Mouse (Mus musculus): ENCODE measurements around the gene Dynlt1a.
"Not testable (repeated sequence)": the region's sequence is repeated elsewhere in the genome, so short reads cannot be mapped to it uniquely, and the experiment has no call there.

Gene Dynlt1a

GRCm38 (mm10) chr17:6283137-6283536 is 34.2 kb downstream of the Dynlt1a start:
- not testable (repeated sequence) for DNase-seq

GRCm38 (mm10) chr17:6280513-6280912 is 36.8 kb downstream of the Dynlt1a start:
- not testable (repeated sequence) for DNase-seq

DNA sequence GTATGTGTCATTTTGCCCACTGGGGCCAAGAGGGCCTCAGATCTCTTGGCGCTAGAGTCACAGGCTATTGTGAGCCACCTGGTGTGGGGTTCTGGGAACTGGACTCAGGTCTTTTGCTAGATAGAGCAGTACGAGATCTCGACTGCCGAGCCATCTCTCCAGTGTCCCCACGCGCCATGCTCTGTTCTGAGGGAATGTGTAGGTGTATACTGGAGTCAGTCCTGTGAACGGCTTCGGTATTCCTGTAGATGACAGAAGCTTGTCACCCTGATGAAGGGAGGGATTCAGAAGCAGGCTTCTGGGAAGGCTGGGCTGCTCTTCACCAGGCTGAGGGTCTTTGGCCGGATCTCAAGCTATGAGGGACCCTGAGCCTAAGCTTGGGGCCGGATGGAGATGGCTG is 37.5 kb downstream of the Dynlt1a start:
- not testable (repeated sequence) for DNase-seq

GRCm38 (mm10) chr17:6279205-6279604 is 38.1 kb downstream of the Dynlt1a start:
- DNase-seq: not testable (repeated sequence)

DNA sequence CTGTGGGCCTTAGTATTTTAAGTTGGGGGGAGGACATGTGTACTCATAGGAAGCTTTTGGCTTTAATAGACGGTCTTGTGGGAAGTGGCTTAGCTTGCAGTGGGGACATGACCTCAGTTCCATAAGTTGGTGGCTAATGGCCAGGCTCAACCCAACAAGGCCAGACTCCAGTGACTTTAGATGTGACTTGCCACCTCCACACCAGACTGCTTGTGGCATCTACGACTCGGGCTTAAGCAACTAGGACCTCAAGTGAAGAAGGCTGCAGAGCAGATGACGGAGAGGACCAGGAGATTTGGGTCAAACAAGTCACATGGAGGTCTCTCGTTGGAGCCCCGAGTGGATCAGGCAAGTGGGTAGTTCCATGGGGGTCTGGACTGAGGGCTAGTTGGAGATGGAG is 42.6 kb downstream of the Dynlt1a start:
- not testable (repeated sequence) for DNase-seq

- not testable (repeated sequence) for DNase-seq
Measured at GRCm38 (mm10) chr17:6271970-6272369, 45.3 kb downstream of the Dynlt1a start.

DNA sequence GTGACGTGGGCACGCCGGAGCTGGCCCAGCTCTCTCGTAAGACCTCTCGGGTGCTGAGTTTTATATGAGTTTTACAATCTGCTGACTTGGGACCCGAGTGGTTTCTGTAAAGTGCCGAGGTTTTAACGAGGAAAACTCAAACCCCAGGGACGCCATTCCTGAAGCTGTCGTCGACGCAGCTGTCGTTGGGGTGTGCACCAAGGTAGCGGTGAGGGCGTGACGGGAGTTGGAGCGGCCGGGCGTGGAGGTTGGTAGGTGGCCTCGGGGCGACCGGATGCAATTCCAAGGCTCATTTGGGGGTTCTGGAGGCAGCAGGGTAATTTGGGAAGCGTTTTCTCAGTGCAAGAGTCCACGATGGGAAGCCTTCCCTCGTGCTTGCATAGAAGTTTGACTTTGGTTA is 46.5 kb downstream of the Dynlt1a start:
- not testable (repeated sequence) for DNase-seq

- DNase-seq: peak; percentile 38
Measured at GRCm38 (mm10) chr17:6269876-6270831, 47.1 kb downstream of the Dynlt1a start.

DNA sequence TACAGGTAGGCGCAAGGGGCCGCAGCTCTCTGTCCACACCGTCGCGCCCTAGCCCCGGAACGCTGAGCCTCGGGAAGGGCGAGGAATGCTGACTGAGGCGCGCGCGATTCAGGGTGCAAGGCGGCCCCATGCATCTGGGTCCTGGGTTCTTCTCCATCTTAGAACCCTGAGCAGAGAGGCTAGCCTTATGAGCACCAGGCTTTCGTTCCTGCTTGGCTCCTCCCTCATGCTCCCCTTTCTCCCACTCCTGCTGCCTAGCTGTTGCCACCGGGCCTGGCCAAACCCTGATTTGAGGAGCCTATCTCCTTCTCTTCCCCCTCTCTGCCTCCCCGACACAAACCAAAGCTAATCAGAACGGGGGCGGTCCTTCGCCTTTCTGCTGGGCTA is 60.2 kb downstream of the Dynlt1a start:
- DNase-seq: peak; percentile 80

DNA sequence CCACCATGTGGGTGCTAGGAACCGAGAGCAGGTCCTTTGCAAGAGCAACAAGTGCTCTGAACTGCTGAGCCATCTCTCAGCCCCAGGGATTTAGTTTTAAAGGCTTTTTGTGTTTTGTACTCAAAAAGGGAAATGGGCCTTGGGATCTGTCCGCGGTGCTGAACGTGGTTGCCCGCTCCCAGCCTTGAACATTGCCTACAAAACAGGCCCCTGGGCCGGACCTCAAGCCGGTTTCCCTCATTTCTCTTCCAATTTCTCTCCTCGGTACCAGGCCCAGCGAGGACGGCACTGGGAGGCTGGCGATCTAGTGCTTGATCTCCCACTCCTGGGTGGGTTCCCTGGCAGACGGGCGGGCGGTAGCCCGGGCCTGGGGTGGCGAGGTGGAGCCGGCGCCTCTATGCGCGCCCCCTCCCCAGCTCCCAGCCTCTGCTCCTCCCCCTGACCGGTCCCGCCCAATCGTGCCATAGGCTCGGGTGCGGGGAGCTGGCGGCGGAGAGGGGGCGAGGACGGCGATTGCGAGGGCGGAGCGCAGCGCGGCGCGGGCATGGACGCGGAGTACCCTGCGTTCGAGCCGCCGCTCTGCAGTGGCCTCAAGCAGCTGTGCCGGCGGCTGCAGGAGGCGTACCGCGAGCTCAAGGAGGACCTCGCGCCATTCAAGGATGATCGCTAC is 60.8 kb downstream of the Dynlt1a start, which contains the start of gene Tmem181a:
Gene Tmem181a (plus strand): TSS at position 461 of the 670 bp plus-strand sequence.
- not testable (repeated sequence) for DNase-seq

All from cerebellum, adult 8-10 months (tissue).